Mouse (Mus musculus): Measurements from ENCODE around the gene Cbfa2t2. TPM values are rescaled to one million over a fixed set of nuclear protein-coding genes. Genes with fewer than 3 reads are reported as not detected.
A peak's percentile ranks its signal among the peaks of the same experiment; 100 is the strongest.

Gene Cbfa2t2
- polyA plus RNA-seq, 1 experiment = 47.6 TPM

DNA sequence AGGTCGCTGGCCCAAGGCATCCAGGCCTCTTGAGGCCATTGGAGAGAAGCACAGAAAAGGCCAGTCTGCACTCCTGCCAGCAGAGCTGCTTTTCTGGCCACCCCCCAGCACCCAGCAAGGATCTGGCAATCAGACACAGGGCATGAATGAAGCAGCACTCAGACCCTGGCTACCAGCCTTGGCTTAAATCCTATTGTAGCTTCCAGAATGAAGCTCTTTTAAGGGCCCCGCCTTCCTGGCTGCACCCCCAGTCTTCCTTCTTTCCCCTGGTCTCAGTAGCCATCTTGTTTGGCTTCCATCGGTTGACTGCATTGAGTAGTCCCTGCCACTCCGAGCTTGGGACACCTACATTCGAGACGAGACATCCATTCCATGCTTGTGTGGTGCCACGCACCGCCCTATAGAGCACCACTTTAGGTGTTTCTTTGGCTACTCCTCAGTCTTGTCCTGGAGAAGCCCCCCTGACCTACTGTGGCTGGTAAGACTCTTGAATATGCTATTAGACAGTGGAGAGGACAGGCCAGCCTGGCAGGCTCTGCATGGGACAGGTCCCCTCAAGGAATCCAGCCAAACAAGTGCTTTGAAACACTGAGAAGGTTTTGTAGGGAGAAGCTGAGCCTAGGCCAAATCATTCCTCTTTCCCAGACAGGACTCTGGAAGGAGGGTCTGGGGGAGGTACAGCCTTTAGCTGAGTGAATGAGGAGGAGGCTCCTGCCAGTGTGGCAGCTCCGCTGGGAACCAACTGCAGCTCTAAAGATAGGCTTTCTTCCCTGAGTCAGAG lies 107.5 kb downstream of the Cbfa2t2 start:
- no peak overlapping the region for H3K27ac ChIP-seq (ENCODE audit: insufficient read depth, low read length)
- no peak for TF ChIP-seq POLR2A (IDR thresholded peaks at IDR 0.05; ENCODE audit: low read depth, low read length)
- no peak for TF ChIP-seq CTCF (IDR thresholded peaks at IDR 0.05; ENCODE audit: borderline replicate concordance, insufficient read depth, low read length)
- H3K4me3 ChIP-seq (ENCODE audit: insufficient read depth, low read length) = no peak overlapping the region
- no peaks in the 10 kb centered on the region for H3K4me1 ChIP-seq (ENCODE audit: control insufficient read depth, insufficient read depth, low read length)

DNA sequence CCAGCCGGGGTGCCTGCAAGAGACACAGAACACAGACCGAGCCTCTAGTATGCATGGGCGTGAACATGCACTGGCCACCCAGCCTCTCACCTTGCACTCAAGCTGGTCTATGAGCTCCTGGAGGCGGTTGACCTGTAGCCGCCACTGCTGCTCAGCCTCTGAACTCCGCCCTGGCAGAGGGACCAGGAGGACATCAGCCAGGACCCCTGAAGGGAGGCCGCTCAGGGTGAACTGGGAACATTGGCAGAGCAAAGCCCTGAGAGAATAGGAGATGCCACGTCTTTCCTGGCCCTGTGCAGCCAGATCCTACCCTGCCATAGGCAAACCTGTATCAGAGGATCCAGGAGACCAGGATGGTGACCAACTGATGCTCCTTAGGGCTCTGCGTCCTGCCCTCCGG lies 110.4 kb downstream of the Cbfa2t2 start, which contains the start of gene 1700003F12Rik:
1700003F12Rik (plus strand) TSS at position 375 of the 400 bp plus-strand sequence.
- no peak for TF ChIP-seq CTCF (IDR thresholded peaks at IDR 0.05; ENCODE audit: borderline replicate concordance, insufficient read depth, low read length)
- no peak for TF ChIP-seq POLR2A (IDR thresholded peaks at IDR 0.05; ENCODE audit: low read depth, low read length)
- Histone ChIP-seq H3K27ac (ENCODE audit: insufficient read depth, low read length) (no peak within 1 kb of the TSS), H3K4me3 (ENCODE audit: insufficient read depth, low read length) (no peak within 1 kb of the TSS), H3K4me1 (ENCODE audit: control insufficient read depth, insufficient read depth, low read length) (no peaks in the 10 kb centered on the region)

DNA sequence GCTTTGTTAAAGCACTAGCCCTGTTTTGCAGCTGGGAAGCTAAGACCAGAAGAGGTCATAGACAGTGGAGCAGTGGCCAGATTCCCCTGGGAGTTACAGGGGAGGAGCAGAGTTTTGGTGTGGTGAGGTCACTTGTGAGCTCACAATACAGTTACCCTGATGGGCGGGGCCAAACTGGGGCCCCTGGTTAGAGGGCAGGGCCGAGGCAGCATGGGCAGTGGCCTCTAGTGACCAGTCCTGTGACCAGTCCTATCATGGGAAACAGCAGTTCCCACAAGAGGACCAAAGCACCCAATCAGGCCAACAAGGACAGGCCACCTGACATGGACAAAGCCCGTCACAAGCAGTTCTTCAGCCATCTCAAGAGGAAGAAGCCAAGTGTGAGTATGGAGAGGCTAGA lies 112.4 kb downstream of the Cbfa2t2 start:
- H3K27ac ChIP-seq (ENCODE audit: insufficient read depth, low read length) = no peak overlapping the region
- TF ChIP-seq POLR2A (IDR thresholded peaks at IDR 0.05; ENCODE audit: low read depth, low read length) (no peak), CTCF (IDR thresholded peaks at IDR 0.05; ENCODE audit: borderline replicate concordance, insufficient read depth, low read length) (no peak)
- H3K4me1 ChIP-seq (ENCODE audit: control insufficient read depth, insufficient read depth, low read length) = no peaks in the 10 kb centered on the region
- no peak overlapping the region for H3K4me3 ChIP-seq (ENCODE audit: insufficient read depth, low read length)

DNA sequence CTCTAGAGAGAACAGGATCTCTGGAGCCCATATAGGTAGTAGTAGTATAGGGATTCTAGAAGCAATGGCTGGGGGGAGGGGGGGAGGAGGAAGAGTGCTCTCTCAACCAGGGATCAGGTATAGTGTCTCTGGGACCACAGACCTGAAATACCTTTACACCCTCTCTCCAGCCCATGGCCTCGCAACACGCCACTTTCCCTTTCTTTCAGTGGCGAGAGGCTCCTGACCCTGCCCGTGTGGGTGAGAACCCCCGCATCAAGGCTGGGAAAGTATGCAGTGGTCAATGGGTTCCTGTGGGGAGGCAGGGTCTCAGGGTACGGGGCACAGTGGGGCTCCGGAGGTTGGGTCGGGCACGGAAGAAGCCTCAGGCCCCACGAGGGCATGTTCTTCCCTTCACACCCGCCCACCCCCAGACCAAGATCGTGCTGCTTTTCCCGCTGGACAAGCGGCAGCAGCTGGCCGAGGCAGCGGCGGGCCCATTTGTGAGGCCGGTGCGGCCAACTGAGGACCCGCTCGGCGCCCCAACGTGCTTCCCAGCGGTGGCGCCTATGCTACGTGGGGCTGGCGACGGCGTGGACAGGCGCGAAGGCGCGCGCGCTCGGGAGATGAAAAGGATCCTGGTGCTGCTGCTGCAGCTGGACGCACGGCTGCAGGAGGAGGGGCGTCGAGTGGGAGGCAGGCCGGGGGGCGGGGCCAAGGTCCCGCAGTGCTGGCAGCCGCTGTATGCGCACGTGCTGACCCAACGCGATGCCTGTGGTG lies 113.0 kb downstream of the Cbfa2t2 start:
- Histone ChIP-seq H3K27ac (ENCODE audit: insufficient read depth, low read length) (no peak overlapping the region), H3K4me1 (ENCODE audit: control insufficient read depth, insufficient read depth, low read length) (no peaks in the 10 kb centered on the region), H3K4me3 (ENCODE audit: insufficient read depth, low read length) (0 out of 2 replicates have a peak overlapping the region, but pooled peaks have one; percentile 8)
- TF ChIP-seq POLR2A (IDR thresholded peaks at IDR 0.05; ENCODE audit: low read depth, low read length) (peak; percentile 49), CTCF (IDR thresholded peaks at IDR 0.05; ENCODE audit: borderline replicate concordance, insufficient read depth, low read length) (no peak)

DNA sequence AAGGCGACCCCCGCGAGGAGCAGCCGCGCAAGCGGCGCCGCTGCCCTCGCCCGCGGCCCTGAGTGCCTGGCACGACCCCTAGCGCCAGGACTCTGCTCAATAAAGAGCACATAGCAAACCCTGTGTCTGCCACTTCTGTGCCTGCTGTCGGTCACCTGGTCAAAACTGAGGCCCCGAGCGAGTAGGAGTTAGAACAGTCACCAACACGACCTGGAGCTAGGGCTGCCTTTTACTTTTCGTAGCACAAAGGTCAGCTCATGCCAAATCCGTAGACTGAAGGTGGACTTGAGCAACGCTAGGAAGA lies 113.6 kb downstream of the Cbfa2t2 start:
- no peak overlapping the region for H3K27ac ChIP-seq (ENCODE audit: insufficient read depth, low read length)
- H3K4me1 ChIP-seq (ENCODE audit: control insufficient read depth, insufficient read depth, low read length) = no peaks in the 10 kb centered on the region
- no peak overlapping the region for H3K4me3 ChIP-seq (ENCODE audit: insufficient read depth, low read length)
- no peak for TF ChIP-seq POLR2A (IDR thresholded peaks at IDR 0.05; ENCODE audit: low read depth, low read length)
- no peak for TF ChIP-seq CTCF (IDR thresholded peaks at IDR 0.05; ENCODE audit: borderline replicate concordance, insufficient read depth, low read length)

DNA sequence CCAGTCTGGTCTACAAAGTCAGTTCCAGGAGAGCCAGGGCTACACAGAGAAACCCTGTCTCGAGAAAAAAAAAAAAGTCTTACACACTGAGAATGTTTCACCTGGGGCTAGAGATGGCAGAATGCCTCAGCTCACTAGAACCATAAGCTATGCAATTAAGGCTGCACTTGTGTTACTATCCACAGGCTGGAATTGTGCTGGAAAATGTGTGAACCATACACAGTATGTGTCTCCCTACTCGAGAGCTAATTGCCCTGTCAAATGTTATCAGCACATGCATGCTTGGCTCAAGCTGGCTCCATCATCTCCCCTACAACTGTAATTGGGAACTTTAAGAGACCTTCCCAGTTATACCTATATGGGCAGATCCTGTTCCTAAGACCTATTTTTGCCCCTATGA lies 114.7 kb downstream of the Cbfa2t2 start:
- Histone ChIP-seq H3K27ac (ENCODE audit: insufficient read depth, low read length) (no peak overlapping the region), H3K4me3 (ENCODE audit: insufficient read depth, low read length) (no peak overlapping the region), H3K4me1 (ENCODE audit: control insufficient read depth, insufficient read depth, low read length) (no peaks in the 10 kb centered on the region)
- TF ChIP-seq CTCF (IDR thresholded peaks at IDR 0.05; ENCODE audit: borderline replicate concordance, insufficient read depth, low read length) = no peak
- TF ChIP-seq POLR2A (IDR thresholded peaks at IDR 0.05; ENCODE audit: low read depth, low read length) = no peak

DNA sequence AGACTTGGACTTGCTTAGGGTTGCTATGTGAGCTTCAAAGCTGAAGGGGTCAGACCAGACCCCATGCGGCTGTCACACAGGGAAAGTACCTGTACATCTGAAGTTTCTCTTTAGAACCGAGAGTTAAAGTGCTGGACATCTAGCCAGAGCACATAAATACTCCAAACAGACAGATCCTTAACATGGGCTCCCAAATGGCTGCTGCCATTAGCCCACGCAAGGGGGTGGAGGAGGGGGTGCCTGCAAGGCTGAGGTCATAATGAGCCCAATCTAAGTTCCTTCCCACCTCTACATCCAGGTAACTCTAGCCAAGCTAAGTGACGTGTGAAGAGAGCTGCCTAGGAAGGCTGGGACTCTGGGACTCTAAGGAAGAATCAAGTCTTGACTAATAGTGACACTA lies 115.2 kb downstream of the Cbfa2t2 start, which contains the start of gene Actl10:
Actl10 (plus strand) TSS at position 301 of the 400 bp plus-strand sequence.
- no peaks in the 10 kb centered on the region for H3K4me1 ChIP-seq (ENCODE audit: control insufficient read depth, insufficient read depth, low read length)
- no peak within 1 kb of the TSS for H3K27ac ChIP-seq (ENCODE audit: insufficient read depth, low read length)
- H3K4me3 ChIP-seq (ENCODE audit: insufficient read depth, low read length) = no peak within 1 kb of the TSS
- TF ChIP-seq CTCF (IDR thresholded peaks at IDR 0.05; ENCODE audit: borderline replicate concordance, insufficient read depth, low read length) (no peak), POLR2A (IDR thresholded peaks at IDR 0.05; ENCODE audit: low read depth, low read length) (no peak)

DNA sequence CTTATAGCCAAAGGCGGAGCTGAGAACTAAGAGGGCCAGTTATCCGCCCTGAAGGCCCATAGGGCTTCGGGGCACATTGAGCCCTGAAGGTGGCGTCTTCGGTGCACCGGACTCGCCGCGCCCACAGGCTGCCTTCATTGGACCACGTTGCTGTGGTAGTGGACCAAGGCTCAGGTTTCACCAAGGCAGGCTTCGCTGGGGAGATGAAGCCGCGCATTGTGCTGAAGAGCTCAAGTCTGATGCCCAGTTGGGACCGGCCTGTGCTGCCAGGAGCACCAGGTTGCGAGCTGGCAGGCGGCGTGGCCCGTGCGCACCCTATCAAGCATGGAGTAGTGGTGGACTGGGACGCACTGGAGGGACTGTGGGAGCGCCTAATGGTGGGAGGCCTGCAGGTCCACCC lies 115.6 kb downstream of the Cbfa2t2 start:
- no peak for TF ChIP-seq CTCF (IDR thresholded peaks at IDR 0.05; ENCODE audit: borderline replicate concordance, insufficient read depth, low read length)
- TF ChIP-seq POLR2A (IDR thresholded peaks at IDR 0.05; ENCODE audit: low read depth, low read length) = no peak
- Histone ChIP-seq H3K4me1 (ENCODE audit: control insufficient read depth, insufficient read depth, low read length) (no peaks in the 10 kb centered on the region), H3K4me3 (ENCODE audit: insufficient read depth, low read length) (no peak overlapping the region), H3K27ac (ENCODE audit: insufficient read depth, low read length) (no peak overlapping the region)

DNA sequence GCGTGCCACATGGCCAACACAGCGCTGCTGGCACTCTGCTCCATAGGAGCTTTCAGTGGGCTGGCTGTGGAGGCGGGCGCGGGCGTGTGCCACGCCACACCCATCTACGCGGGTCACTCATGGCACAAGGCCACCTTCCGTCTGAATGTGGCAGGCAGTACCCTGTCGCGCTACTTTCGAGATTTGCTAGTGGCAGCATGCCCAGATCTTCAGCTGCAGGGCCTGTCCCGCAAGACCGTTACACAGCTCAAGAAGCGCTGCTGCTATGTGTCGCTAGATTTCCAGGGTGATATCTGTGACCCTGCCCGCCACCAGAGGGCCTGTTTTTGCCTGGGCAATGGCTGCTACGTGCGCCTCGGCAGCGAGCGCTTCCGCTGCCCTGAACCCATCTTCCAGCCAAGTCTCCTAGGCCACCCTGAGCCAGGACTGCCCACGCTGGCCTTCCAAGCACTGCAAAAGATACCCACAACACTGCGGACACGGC lies 116.2 kb downstream of the Cbfa2t2 start:
- peak; percentile 48; the same call in 1 of the 2 replicates for TF ChIP-seq CTCF (IDR thresholded peaks at IDR 0.05; ENCODE audit: borderline replicate concordance, insufficient read depth, low read length)
- no peak for TF ChIP-seq POLR2A (IDR thresholded peaks at IDR 0.05; ENCODE audit: low read depth, low read length)
- no peak overlapping the region for H3K27ac ChIP-seq (ENCODE audit: insufficient read depth, low read length)
- no peak overlapping the region for H3K4me3 ChIP-seq (ENCODE audit: insufficient read depth, low read length)
- no peaks in the 10 kb centered on the region for H3K4me1 ChIP-seq (ENCODE audit: control insufficient read depth, insufficient read depth, low read length)

DNA sequence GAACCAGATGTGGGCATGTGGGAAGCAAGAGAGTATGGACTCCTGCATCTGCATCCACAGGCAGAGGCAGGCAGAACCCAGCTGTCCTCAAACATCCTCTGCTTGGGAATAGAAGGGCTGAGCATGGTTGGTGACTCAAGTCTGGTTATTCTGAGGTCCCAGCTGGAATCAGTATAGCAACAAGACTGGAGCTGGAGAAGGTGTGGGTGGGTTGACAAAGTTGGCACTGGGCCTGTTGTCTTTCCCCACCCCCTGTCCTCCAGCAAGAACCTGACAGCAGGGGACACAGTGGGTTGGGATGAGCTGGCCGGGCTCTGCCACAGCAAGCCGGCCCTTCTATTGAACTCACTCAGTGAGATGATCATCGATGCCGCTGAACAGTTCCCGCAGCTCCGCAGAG lies 119.0 kb downstream of the Cbfa2t2 start:
- TF ChIP-seq CTCF (IDR thresholded peaks at IDR 0.05; ENCODE audit: borderline replicate concordance, insufficient read depth, low read length) (no peak), POLR2A (IDR thresholded peaks at IDR 0.05; ENCODE audit: low read depth, low read length) (no peak)
- H3K27ac ChIP-seq (ENCODE audit: insufficient read depth, low read length) = no peak overlapping the region

More for the DNA sequence above, 119.0 kb downstream of the Cbfa2t2 start:
- no peaks in the 10 kb centered on the region for H3K4me1 ChIP-seq (ENCODE audit: control insufficient read depth, insufficient read depth, low read length)
- no peak overlapping the region for H3K4me3 ChIP-seq (ENCODE audit: insufficient read depth, low read length)
